Mouse (Mus musculus) forelimb bud, embryonic 11.5 days (tissue): ENCODE data around the gene Gpr153.

Experiments used
- DNase-seq: peaks from one replicate; pipeline ENCODE4 v3.0.0-alpha.2; 2012; ENCODE audit warnings: low read depth, low spot score

Gpr153 gene

GRCm38 (mm10) chr4:152315498-152316213 is 41.6 kb downstream of the Gpr153 start:
- DNase-seq = no peak

GRCm38 (mm10) chr4:152317631-152318033 is 43.6 kb downstream of the Gpr153 start:
- no peak for DNase-seq

GRCm38 (mm10) chr4:152318517-152319234 is 44.6 kb downstream of the Gpr153 start, which contains the start of gene Rnf207:
Gene Rnf207, minus strand, starts transcription at chr4:152318993.
- DNase-seq = no peak

- DNase-seq = no peak
Observed at GRCm38 (mm10) chr4:152321464-152321863, 47.4 kb downstream of the Gpr153 start.

GRCm38 (mm10) chr4:152324641-152325562 is 50.9 kb downstream of the Gpr153 start:
- no peak for DNase-seq

- DNase-seq = peak; percentile 98
Observed at GRCm38 (mm10) chr4:152325574-152326411, 51.8 kb downstream of the Gpr153 start, which contains the start of gene Rpl22. Gene Rpl22, plus strand, starts transcription at chr4:152325742.

GRCm38 (mm10) chr4:152326543-152326942 is 52.5 kb downstream of the Gpr153 start:
- no peak for DNase-seq

- peak; percentile 46 for DNase-seq
Observed at GRCm38 (mm10) chr4:152328691-152329090, 54.7 kb downstream of the Gpr153 start.

GRCm38 (mm10) chr4:152332952-152333351 is 58.9 kb downstream of the Gpr153 start:
- DNase-seq = peak; percentile 65

GRCm38 (mm10) chr4:152333587-152333986 is 59.6 kb downstream of the Gpr153 start:
- DNase-seq = no peak
